21 mouse cellular contexts compared by ENCODE assay signal in genomic region chr13:95902696-95903095, GRCm38 (mm10).
"Had no signal": no experiment of that assay in that cellular context is flagged by ENCODE, and none has a peak within 500 bp of the region (broad histone marks: within the 10 kb centered on the region; RNA-seq: fewer than 3 reads in every experiment).

No protein-coding gene starts in this region.

- H3K36me3 ChIP-seq: heart, embryonic 12.5 days; hindbrain, embryonic 12.5 days; intestine, embryonic 15.5 days; limb, embryonic 15.5 days; liver, embryonic 12.5 days had no signal

- H3K27ac ChIP-seq: hindbrain, embryonic 12.5 days; hindbrain, embryonic 14.5 days; intestine, embryonic 15.5 days; layer of hippocampus, adult 2 months; left cerebral cortex, adult 2 months; limb, embryonic 15.5 days; liver, embryonic 12.5 days; liver, embryonic 14.5 days had no signal

- H3K4me2 ChIP-seq: heart, embryonic 12.5 days; hindbrain, embryonic 12.5 days; hindbrain, embryonic 14.5 days; intestine, embryonic 15.5 days; limb, embryonic 15.5 days; liver, embryonic 12.5 days had no signal

- ATAC-seq: hindbrain, embryonic 16.5 days; inflammation-experienced regulatory T-cells, adult 6 months; intestine, embryonic 15.5 days; intestine, postnatal 0 days; liver, embryonic 12.5 days had no signal

- H3K4me1 ChIP-seq: heart, embryonic 12.5 days; hindbrain, embryonic 12.5 days; intestine, embryonic 15.5 days; limb, embryonic 15.5 days had no signal

- DNase-seq: gastrocnemius, postnatal 14 days; gastrocnemius, postnatal 36 days; heart, adult 18-20 months; heart, postnatal 10 days; kidney, adult 18-20 months; kidney, adult 8-10 months; kidney, postnatal 10 days; kidney, postnatal 25 days; kidney, postnatal 4 days had no signal

- H3K9me3 ChIP-seq: hindbrain, embryonic 12.5 days; intestine, embryonic 15.5 days; limb, embryonic 15.5 days; liver, embryonic 12.5 days had no signal

- H3K4me3 ChIP-seq: heart, embryonic 12.5 days; hindbrain, embryonic 12.5 days; intestine, embryonic 15.5 days; layer of hippocampus, adult 2 months; left cerebral cortex, adult 2 months; limb, embryonic 15.5 days; liver, embryonic 12.5 days had no signal

- H3K9ac ChIP-seq: heart, embryonic 12.5 days; hindbrain, embryonic 12.5 days; hindbrain, embryonic 14.5 days; intestine, embryonic 15.5 days; limb, embryonic 15.5 days; liver, embryonic 12.5 days; liver, embryonic 14.5 days had no signal

- H3K27me3 ChIP-seq: heart, embryonic 12.5 days; hindbrain, embryonic 12.5 days; intestine, embryonic 15.5 days; limb, embryonic 15.5 days; liver, embryonic 12.5 days had no signal
